Mouse (Mus musculus): ENCODE data around the gene Stap2.

DNA sequence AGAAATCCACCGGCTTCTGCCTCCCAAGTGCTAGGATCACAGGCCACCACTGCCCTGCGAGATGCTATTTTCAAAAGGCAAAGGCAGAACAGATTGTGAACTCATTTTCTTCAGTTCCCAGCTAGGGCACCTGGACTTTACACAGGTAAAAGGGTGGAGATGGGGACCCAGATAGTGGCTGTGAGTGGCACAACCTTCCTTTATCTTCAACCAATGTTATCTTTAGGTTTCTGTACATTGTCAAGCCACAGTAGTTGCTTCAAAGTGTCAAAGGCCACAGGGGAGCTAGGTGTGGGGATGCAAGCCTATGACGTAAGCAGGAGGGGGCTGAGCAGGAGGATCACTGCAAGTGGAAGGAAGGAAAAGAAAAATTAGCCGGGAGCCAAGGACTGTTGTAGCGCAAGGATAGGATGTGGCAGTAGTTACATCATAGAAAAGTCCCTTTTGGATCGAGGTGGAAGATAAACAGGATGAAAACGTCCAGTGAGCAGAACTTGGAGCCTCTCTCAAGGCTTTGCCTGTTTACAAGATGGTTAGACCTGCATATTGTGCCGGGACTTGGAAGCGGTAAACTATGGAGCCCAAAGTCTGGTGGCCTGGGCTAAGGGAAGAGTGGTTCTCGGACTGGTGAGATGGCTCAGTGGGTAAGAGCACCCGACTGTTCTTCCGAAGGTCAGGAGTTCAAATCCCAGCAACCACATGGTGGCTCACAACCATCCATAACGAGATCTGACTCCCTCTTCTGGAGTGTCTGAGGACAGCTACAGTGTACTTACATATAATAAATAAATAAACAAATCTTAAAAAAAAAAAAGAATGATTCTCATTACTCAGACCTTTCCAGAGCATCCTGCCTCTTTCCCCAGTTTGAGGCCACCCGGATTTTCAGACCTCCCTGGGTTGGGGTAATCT lies 2.3 kb upstream of the Stap2 start:
- no peak for TF ChIP-seq CTCF (IDR thresholded peaks at IDR 0.05; ENCODE audit: low read depth, low read length)
- TF ChIP-seq EP300 (IDR thresholded peaks at IDR 0.05; ENCODE audit: insufficient read depth, low read depth, low read length) = no peak
- TF ChIP-seq POLR2A (IDR thresholded peaks at IDR 0.05; ENCODE audit: insufficient read depth, low read length) = no peak

All from ES-Bruce4 (cell line).